ENCODE assay signal across 25 mouse cellular contexts in the genomic region with DNA sequence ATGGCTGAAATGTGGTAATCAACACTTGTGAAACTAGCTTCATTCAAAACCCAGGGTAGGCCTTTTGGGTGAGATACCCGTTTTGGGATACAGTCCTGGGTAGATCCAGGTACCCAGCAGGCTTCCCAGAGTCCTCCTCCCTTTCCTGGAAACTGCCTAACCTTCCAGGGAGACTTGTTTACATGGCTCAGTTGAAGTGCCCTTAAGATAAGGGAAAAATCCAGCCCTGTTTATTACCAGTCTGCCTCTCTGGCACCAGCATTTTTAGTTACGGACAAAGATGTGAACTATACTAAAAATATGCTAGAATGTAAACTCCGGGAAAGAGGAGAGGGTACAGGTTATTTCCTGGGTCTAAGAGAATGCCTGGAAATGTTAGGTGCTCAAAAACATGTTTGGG.
DNase-seq lines count a peak whose midpoint lies in the region; ATAC-seq and TF ChIP-seq lines count a peak whose summit lies in the region.
"Had no signal": no experiment of that assay in that cellular context is flagged by ENCODE, and none has a peak within 500 bp of the region (broad histone marks: within the 10 kb centered on the region; RNA-seq: fewer than 3 reads in every experiment).

No protein-coding gene starts in this region.

- H3K4me2 ChIP-seq in heart, embryonic 12.5 days = peak overlapping the region; percentile 29; the same call in 1 of the 2 replicates
- H3K4me2 ChIP-seq in heart, embryonic 15.5 days = peak overlapping the region; percentile 7; the same call in 1 of the 2 replicates
- H3K4me2 ChIP-seq in liver, embryonic 12.5 days = no peak overlapping the region
- H3K4me2 ChIP-seq: embryonic facial prominence, embryonic 12.5 days; forebrain, embryonic 12.5 days; hindbrain, embryonic 14.5 days; limb, embryonic 12.5 days; liver, embryonic 11.5 days; midbrain, embryonic 12.5 days; neural tube, embryonic 15.5 days had no signal

- TF ChIP-seq CTCF in small intestine, adult 2 months (IDR thresholded peaks at IDR 0.05; ENCODE audit: extremely low read depth, insufficient read length, insufficient replicate concordance, low read depth, low read length) = no peak

- H3K27ac ChIP-seq in heart, embryonic 12.5 days (ENCODE audit: poor library complexity, severe bottlenecking) = peak overlapping the region; percentile 20; the same call in 1 of the 2 replicates
- H3K27ac ChIP-seq in heart, embryonic 15.5 days = peak overlapping the region; percentile 62
- H3K27ac ChIP-seq in small intestine, adult 2 months (ENCODE audit: insufficient read depth, low read depth, low read length) = peak overlapping the region; percentile 90
- no peak overlapping the region for H3K27ac ChIP-seq in liver, embryonic 12.5 days
- H3K27ac ChIP-seq: embryonic facial prominence, embryonic 12.5 days; forebrain, embryonic 12.5 days; hindbrain, embryonic 14.5 days; layer of hippocampus, adult 2 months; limb, embryonic 12.5 days; midbrain, embryonic 12.5 days; neural tube, embryonic 15.5 days had no signal

- H3K4me1 ChIP-seq in heart, embryonic 12.5 days (replicated peaks) = peaks cover 21% of the 10 kb centered on the region
- H3K4me1 ChIP-seq in heart, embryonic 15.5 days (replicated peaks) = peaks cover 19% of the 10 kb centered on the region
- peaks cover 13% of the 10 kb centered on the region for H3K4me1 ChIP-seq in small intestine, adult 2 months (ENCODE audit: control insufficient read depth, insufficient read depth, insufficient read length, low read length)
- H3K4me1 ChIP-seq in liver, embryonic 12.5 days = no peaks in the 10 kb centered on the region
- H3K4me1 ChIP-seq: embryonic facial prominence, embryonic 12.5 days; forebrain, embryonic 12.5 days; limb, embryonic 12.5 days; midbrain, embryonic 12.5 days; neural tube, embryonic 15.5 days had no signal

- no peaks in the 10 kb centered on the region for H3K9me3 ChIP-seq in heart, embryonic 12.5 days (replicated peaks)
- no peaks in the 10 kb centered on the region for H3K9me3 ChIP-seq in heart, embryonic 15.5 days (replicated peaks)
- H3K9me3 ChIP-seq in liver, embryonic 12.5 days (replicated peaks) = no peaks in the 10 kb centered on the region
- H3K9me3 ChIP-seq: embryonic facial prominence, embryonic 12.5 days; forebrain, embryonic 12.5 days; midbrain, embryonic 12.5 days; neural tube, embryonic 15.5 days had no signal

- no peak for ATAC-seq in heart, embryonic 12.5 days (ENCODE audit: insufficient number of reproducible peaks, low FRiP score)
- no peak for ATAC-seq in heart, embryonic 15.5 days (replicated peaks; ENCODE audit: insufficient number of reproducible peaks, insufficient read depth, low FRiP score, low read depth)
- ATAC-seq in liver, embryonic 12.5 days = no peak
- ATAC-seq: inflammation-experienced regulatory T-cells, adult 6 months had no signal

- H3K27me3 ChIP-seq in heart, embryonic 12.5 days (replicated peaks) = no peaks in the 10 kb centered on the region
- no peaks in the 10 kb centered on the region for H3K27me3 ChIP-seq in heart, embryonic 15.5 days
- H3K27me3 ChIP-seq in small intestine, adult 2 months (ENCODE audit: control insufficient read depth, insufficient read depth, low read length) = no peaks in the 10 kb centered on the region
- no peaks in the 10 kb centered on the region for H3K27me3 ChIP-seq in liver, embryonic 12.5 days (replicated peaks)
- H3K27me3 ChIP-seq: embryonic facial prominence, embryonic 12.5 days; forebrain, embryonic 12.5 days; limb, embryonic 12.5 days; midbrain, embryonic 12.5 days; neural tube, embryonic 15.5 days had no signal

- WGBS in heart, embryonic 12.5 days = 14% methylated on average over 3 of the region's 3 CpGs
- WGBS in heart, embryonic 15.5 days = 24% methylated on average over 3 of the region's 3 CpGs
- 19% methylated on average over 3 of the region's 3 CpGs for WGBS in small intestine, adult 2 months
- 63% methylated on average over 3 of the region's 3 CpGs for WGBS in liver, embryonic 12.5 days (ENCODE audit: insufficient replicate concordance)

- no peak for TF ChIP-seq POLR2A in small intestine, adult 2 months (IDR thresholded peaks at IDR 0.05; ENCODE audit: low read depth, low read length)

- H3K9ac ChIP-seq in heart, embryonic 12.5 days = no peak overlapping the region
- H3K9ac ChIP-seq in heart, embryonic 15.5 days = no peak overlapping the region
- no peak overlapping the region for H3K9ac ChIP-seq in liver, embryonic 12.5 days
- H3K9ac ChIP-seq: embryonic facial prominence, embryonic 12.5 days; forebrain, embryonic 12.5 days; hindbrain, embryonic 14.5 days; limb, embryonic 12.5 days; midbrain, embryonic 12.5 days; neural tube, embryonic 15.5 days had no signal

- no peaks in the 10 kb centered on the region for H3K36me3 ChIP-seq in heart, embryonic 12.5 days
- H3K36me3 ChIP-seq in heart, embryonic 15.5 days = no peaks in the 10 kb centered on the region
- H3K36me3 ChIP-seq in small intestine, adult 2 months (ENCODE audit: control insufficient read depth, insufficient read depth, low read length) = no peaks in the 10 kb centered on the region
- no peaks in the 10 kb centered on the region for H3K36me3 ChIP-seq in liver, embryonic 12.5 days
- H3K36me3 ChIP-seq: embryonic facial prominence, embryonic 12.5 days; forebrain, embryonic 12.5 days; limb, embryonic 12.5 days; midbrain, embryonic 12.5 days; neural tube, embryonic 15.5 days had no signal

- no peak overlapping the region for H3K4me3 ChIP-seq in heart, embryonic 12.5 days
- no peak overlapping the region for H3K4me3 ChIP-seq in heart, embryonic 15.5 days
- H3K4me3 ChIP-seq in small intestine, adult 2 months (ENCODE audit: low read depth, low read length) = no peak overlapping the region
- H3K4me3 ChIP-seq in liver, embryonic 12.5 days = no peak overlapping the region
- H3K4me3 ChIP-seq: embryonic facial prominence, embryonic 12.5 days; forebrain, embryonic 12.5 days; layer of hippocampus, adult 2 months; limb, embryonic 12.5 days; midbrain, embryonic 12.5 days; neural tube, embryonic 15.5 days had no signal

- no peak for DNase-seq in heart, adult 11 months
- DNase-seq in heart, postnatal 4 days = peak; percentile 20
- no peak for DNase-seq in ovary, postnatal 14 days (ENCODE audit: low spot score)
- DNase-seq: adrenal gland, postnatal 36 days; cerebellum, adult 11 months; cerebellum, postnatal 10 days; gastrocnemius, postnatal 25 days; kidney, adult 8-10 months; kidney, postnatal 25 days; layer of hippocampus, postnatal 36 days; right cerebral cortex, postnatal 14 days; spleen, adult 18-20 months had no signal
